Mouse (Mus musculus) hindbrain, embryonic 14.5 days (tissue): ENCODE data around the gene Cdkl4. TPM values are rescaled to one million over a fixed set of nuclear protein-coding genes. Genes with fewer than 3 reads are reported as not detected.
"Not testable (repeated sequence)": the region's sequence is repeated elsewhere in the genome, so short reads cannot be mapped to it uniquely, and the experiment has no call there.

Experiments used
- ATAC-seq: fragments of 200-750 bp; cut with Nextera tagmentation; 2 replicates; pipeline ENCODE4 v1.8.0; 2017; ENCODE audit warnings: moderate number of reproducible peaks, mild to moderate bottlenecking, moderate TSS enrichment, moderate library complexity; ENCODE audit not compliant: low FRiP score
- DNase-seq: peaks from one replicate; pipeline ENCODE4 v3.0.0-alpha.2; 2015; ENCODE audit warnings: low spot score
- H3K27ac ChIP-seq: fragments of 300-500 bp; sonication (generic); 2 replicates; pipeline ENCODE4 v1.5.1; 2014; ENCODE audit warnings: mild to moderate bottlenecking, moderate library complexity
- H3K27me3 ChIP-seq: fragments of 300-500 bp; sonication (generic); 2 replicates; pipeline ENCODE4 v1.6.1; 2014; ENCODE audit warnings: mild to moderate bottlenecking, low read length, mixed read lengths; ENCODE audit not compliant: control insufficient read depth, insufficient read depth
- H3K36me3 ChIP-seq: fragments of 300-500 bp; sonication (generic); replicated peaks from 2 replicates; pipeline ENCODE4 v1.6.1; 2014; ENCODE audit not compliant: control insufficient read depth, insufficient read depth
- H3K4me1 ChIP-seq: fragments of 300-500 bp; sonication (generic); replicated peaks from 2 replicates; pipeline ENCODE4 v1.6.1; 2014; ENCODE audit warnings: antibody characterized with exemption, low read length, mixed read lengths; ENCODE audit not compliant: control insufficient read depth, insufficient read depth
- H3K4me2 ChIP-seq: fragments of 300-500 bp; sonication (generic); replicated peaks from 2 replicates; pipeline ENCODE4 v1.6.1; 2014; ENCODE audit warnings: mild to moderate bottlenecking, moderate library complexity
- H3K4me3 ChIP-seq: fragments of 300-500 bp; sonication (generic); replicated peaks from 2 replicates; pipeline ENCODE4 v1.5.1; 2014; ENCODE audit warnings: mild to moderate bottlenecking, low read length
- H3K9ac ChIP-seq: fragments of 300-500 bp; sonication (generic); 2 replicates; pipeline ENCODE4 v1.6.1; 2014
- H3K9me3 ChIP-seq: fragments of 300-500 bp; sonication (generic); 2 replicates; pipeline ENCODE4 v1.6.1; 2016; ENCODE audit warnings: low read length; ENCODE audit not compliant: control insufficient read depth
- WGBS: fragments of 180-500 bp; shearing (Covaris S2); extraction: QIAGEN DNeasy Blood & Tissue Kit; methylation state at CpG from one replicate; pipeline ENCODE4 v1.1.7; 2014; 5-methylcytosine and 5-hydroxymethylcytosine counted together
- polyA plus RNA-seq: library from polyadenylated mRNA; unstranded; fragments of >200 nt; fragmentation: Nextera tagmentation; extraction: Ambion mirVana; gene quantifications from 2 replicates; pipeline ENCODE4 v1.2.1, GENCODE M21; 2014

The Cdkl4 gene
- polyA plus RNA-seq, 1 experiment from 2014 or later = 7.3 TPM

GRCm38 (mm10) chr17:80535633-80536032 lies 42.0 kb downstream of the Cdkl4 start:
- WGBS = 76% methylated on average over 6 of the region's 6 CpGs
- DNase-seq (no peak), ATAC-seq (no peak)
- H3K4me3 ChIP-seq = no peak overlapping the region
- no peaks in the 10 kb centered on the region for H3K4me1 ChIP-seq
- H3K9ac ChIP-seq = no peak overlapping the region
- no peaks in the 10 kb centered on the region for H3K27me3 ChIP-seq
- no peak overlapping the region for H3K27ac ChIP-seq
- no peak overlapping the region for H3K4me2 ChIP-seq
- no peaks in the 10 kb centered on the region for H3K9me3 ChIP-seq
- no peaks in the 10 kb centered on the region for H3K36me3 ChIP-seq

- not testable (repeated sequence) for ATAC-seq, H3K36me3 ChIP-seq, H3K4me1 ChIP-seq, H3K4me2 ChIP-seq, H3K9me3 ChIP-seq, H3K9ac ChIP-seq, H3K4me3 ChIP-seq, DNase-seq, H3K27ac ChIP-seq, H3K27me3 ChIP-seq
- WGBS = 44% methylated on average over 2 of the region's 2 CpGs
These were observed 46.3 kb downstream of the Cdkl4 start for GRCm38 (mm10) chr17:80531351-80531750.

- Histone ChIP-seq H3K9ac (no peak overlapping the region), H3K9me3 (no peaks in the 10 kb centered on the region), H3K27me3 (no peaks in the 10 kb centered on the region), H3K4me2 (no peak overlapping the region), H3K36me3 (no peaks in the 10 kb centered on the region), H3K27ac (no peak overlapping the region), H3K4me1 (no peaks in the 10 kb centered on the region), H3K4me3 (no peak overlapping the region)
- 86% methylated on average over 3 of the region's 3 CpGs for WGBS
- ATAC-seq (no peak), DNase-seq (no peak)
These were observed 54.4 kb downstream of the Cdkl4 start for GRCm38 (mm10) chr17:80523231-80523630.

DNA sequence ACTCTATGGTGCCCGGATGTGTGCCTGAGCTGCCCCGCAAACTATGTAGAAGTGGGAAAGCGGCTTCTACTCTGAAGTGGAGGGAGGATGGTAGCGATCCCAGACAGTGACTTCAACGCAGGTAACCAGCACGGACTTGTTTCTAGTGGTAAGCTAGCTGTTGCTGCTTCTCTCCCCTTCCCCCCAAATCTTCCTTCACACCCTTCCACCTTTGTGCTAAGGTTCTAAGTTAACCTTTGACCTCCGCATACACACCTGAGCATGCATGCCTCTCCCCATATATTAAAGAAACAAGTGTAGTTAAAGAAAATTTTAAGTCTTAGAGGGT lies 55.4 kb downstream of the Cdkl4 start:
- H3K4me2 ChIP-seq = no peak overlapping the region
- WGBS = 71% methylated on average over 7 of the region's 7 CpGs
- H3K27me3 ChIP-seq = no peaks in the 10 kb centered on the region
- H3K27ac ChIP-seq = no peak overlapping the region
- H3K36me3 ChIP-seq = no peaks in the 10 kb centered on the region
- DNase-seq (no peak), ATAC-seq (no peak)
- H3K4me3 ChIP-seq = no peak overlapping the region
- H3K9me3 ChIP-seq = no peaks in the 10 kb centered on the region
- no peaks in the 10 kb centered on the region for H3K4me1 ChIP-seq
- H3K9ac ChIP-seq = no peak overlapping the region

DNA sequence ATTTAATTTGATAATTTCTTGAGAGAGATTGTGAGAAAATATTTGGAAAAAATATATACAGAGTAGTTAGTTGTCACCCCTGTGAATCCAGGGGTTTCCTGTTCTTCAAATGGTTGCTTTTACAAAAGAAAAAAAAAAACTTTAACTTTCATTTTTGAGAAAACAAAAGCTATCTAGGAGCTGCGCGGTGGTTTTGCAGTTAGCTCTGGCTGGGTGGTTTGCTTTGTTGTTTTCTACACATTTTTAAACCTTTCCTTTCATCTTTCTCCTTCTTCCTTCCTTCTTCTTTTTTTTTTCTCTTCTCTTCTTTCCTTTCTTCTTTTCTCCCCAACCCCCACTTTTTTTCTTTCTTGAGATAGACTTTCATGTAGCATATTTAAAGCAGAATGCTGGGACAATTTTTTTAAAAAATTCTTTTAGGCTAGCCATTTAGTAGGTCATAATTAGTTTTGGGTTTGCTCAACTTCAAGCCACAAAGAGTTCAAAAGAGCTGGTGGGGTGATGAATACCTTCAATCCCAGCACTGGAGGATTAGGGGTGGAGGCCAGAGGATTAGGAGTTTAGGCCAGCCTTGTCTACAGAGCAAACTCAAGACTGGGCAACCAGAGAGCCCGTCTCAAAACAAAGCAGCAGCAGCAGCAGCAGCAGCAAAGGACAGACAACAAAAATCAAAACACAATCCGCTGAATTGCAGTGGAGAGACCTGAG lies 55.9 kb downstream of the Cdkl4 start:
- Histone ChIP-seq H3K9ac (no peak overlapping the region), H3K4me2 (no peak overlapping the region), H3K27ac (no peak overlapping the region), H3K27me3 (no peaks in the 10 kb centered on the region), H3K4me1 (no peaks in the 10 kb centered on the region), H3K4me3 (no peak overlapping the region), H3K36me3 (no peaks in the 10 kb centered on the region), H3K9me3 (no peaks in the 10 kb centered on the region)
- WGBS = 62% methylated on average over 4 of the region's 4 CpGs
- ATAC-seq = no peak
- DNase-seq = no peak

- WGBS = 82% methylated on average over 8 of the region's 8 CpGs
- H3K27ac ChIP-seq = no peak overlapping the region
- no peak overlapping the region for H3K4me2 ChIP-seq
- DNase-seq (no peak), ATAC-seq (no peak)
- H3K4me1 ChIP-seq = no peaks in the 10 kb centered on the region
- no peak overlapping the region for H3K4me3 ChIP-seq
- no peaks in the 10 kb centered on the region for H3K27me3 ChIP-seq
- no peaks in the 10 kb centered on the region for H3K36me3 ChIP-seq
- H3K9ac ChIP-seq = no peak overlapping the region
- no peaks in the 10 kb centered on the region for H3K9me3 ChIP-seq
These were observed 57.1 kb downstream of the Cdkl4 start for GRCm38 (mm10) chr17:80520537-80520936.

DNA sequence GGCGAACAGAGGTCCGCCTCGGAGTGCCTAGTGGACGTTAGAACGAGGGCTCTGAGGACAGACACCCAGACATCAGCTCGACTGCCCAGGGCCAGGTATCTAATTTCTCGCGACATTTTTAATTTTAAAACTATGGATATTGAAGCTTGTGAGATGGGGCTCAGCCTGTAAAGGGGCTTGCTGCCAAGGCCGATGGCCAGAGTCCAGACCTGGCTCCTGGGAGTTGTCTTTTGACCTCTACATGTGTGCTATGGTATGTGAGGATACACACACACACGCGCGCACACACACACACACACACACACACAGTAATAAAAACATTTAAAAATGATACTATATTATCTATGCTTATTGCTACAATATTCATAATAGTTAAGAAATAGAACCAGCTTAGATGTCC lies 58.8 kb downstream of the Cdkl4 start:
- Histone ChIP-seq H3K27me3 (no peaks in the 10 kb centered on the region), H3K9me3 (no peaks in the 10 kb centered on the region), H3K9ac (no peak overlapping the region), H3K36me3 (no peaks in the 10 kb centered on the region), H3K4me1 (no peaks in the 10 kb centered on the region), H3K4me2 (no peak overlapping the region), H3K4me3 (no peak overlapping the region), H3K27ac (no peak overlapping the region)
- ATAC-seq = no peak
- 92% methylated on average over 12 of the region's 12 CpGs for WGBS
- no peak for DNase-seq

DNA sequence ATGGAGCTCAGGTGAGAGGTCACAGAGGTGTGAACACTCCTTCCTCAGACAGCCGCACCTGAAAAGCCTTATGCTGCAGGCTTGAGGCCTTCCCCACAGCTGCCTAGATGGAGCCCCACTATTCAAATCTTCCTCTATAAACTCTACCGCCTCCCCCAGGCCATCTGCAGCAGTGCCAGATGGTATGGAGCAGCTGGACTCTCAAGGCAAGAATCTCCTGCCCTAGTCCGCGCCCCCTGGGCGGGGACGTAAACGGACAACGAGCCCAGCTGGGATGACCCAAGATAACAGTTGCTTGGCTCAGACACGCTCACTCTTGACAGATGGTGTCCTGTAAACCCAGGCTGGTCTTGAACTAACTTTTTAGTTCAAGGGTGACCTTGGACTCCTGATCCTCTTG lies 60.4 kb downstream of the Cdkl4 start:
- H3K4me1 ChIP-seq = no peaks in the 10 kb centered on the region
- no peak overlapping the region for H3K4me3 ChIP-seq
- DNase-seq (no peak), ATAC-seq (no peak)
- no peak overlapping the region for H3K9ac ChIP-seq
- H3K27me3 ChIP-seq = no peaks in the 10 kb centered on the region
- WGBS = 74% methylated on average over 9 of the region's 9 CpGs
- H3K36me3 ChIP-seq = no peaks in the 10 kb centered on the region
- H3K27ac ChIP-seq = no peak overlapping the region
- H3K4me2 ChIP-seq = no peak overlapping the region
- no peaks in the 10 kb centered on the region for H3K9me3 ChIP-seq

DNA sequence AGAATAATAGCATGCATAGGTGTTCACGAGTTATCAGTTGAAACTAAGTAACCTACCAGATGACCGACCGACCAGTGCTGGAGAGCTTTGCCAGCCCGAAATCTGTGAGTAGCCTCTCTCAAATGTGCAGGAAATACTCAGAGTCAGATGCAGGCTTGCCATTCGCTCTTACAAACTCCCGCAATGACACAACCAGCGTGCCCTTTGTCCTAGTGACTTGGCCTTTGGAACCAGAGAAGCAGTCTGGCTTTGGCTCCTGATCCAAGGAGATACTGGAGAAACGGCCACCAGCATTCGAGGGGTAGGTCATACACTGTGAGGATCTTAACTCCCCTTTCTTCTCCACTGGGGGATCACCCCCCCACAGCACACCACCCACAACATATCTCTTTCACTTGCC lies 61.7 kb downstream of the Cdkl4 start:
- H3K27me3 ChIP-seq = no peaks in the 10 kb centered on the region
- H3K4me2 ChIP-seq = no peak overlapping the region
- DNase-seq (no peak), ATAC-seq (no peak)
- H3K9ac ChIP-seq = no peak overlapping the region
- no peaks in the 10 kb centered on the region for H3K9me3 ChIP-seq
- H3K27ac ChIP-seq = no peak overlapping the region
- no peaks in the 10 kb centered on the region for H3K4me1 ChIP-seq
- 93% methylated on average over 9 of the region's 9 CpGs for WGBS
- H3K4me3 ChIP-seq = no peak overlapping the region
- no peaks in the 10 kb centered on the region for H3K36me3 ChIP-seq

DNA sequence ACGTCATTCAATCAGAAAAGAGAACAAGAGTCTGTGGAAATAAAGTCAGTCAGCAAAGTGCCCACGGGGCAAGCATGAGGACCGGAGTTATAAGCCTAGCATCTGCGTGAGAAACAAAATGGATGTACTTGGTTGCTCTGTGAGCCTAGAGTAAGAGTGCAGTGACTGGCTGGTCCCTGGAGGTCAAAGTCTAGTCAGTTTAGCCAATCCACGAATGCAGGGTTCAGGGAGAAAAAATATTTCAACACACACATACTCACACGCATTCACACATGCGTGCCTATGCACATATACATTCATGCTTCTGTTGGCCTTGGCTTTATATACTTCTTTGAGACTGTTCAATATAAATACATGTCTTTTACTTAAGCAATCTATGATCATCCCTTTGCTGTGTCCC lies 62.1 kb downstream of the Cdkl4 start:
- DNase-seq (no peak), ATAC-seq (no peak)
- WGBS = 91% methylated on average over 7 of the region's 7 CpGs

More for the DNA sequence above, 62.1 kb downstream of the Cdkl4 start:
- Histone ChIP-seq H3K4me3 (no peak overlapping the region), H3K4me2 (no peak overlapping the region), H3K9ac (no peak overlapping the region), H3K36me3 (no peaks in the 10 kb centered on the region), H3K9me3 (no peaks in the 10 kb centered on the region), H3K27me3 (no peaks in the 10 kb centered on the region), H3K4me1 (no peaks in the 10 kb centered on the region), H3K27ac (no peak overlapping the region)
